Mouse (Mus musculus) stomach, postnatal 0 days (tissue): Measurements from ENCODE around the gene Tle4.
"Not testable (repeated sequence)": the region's sequence is repeated elsewhere in the genome, so short reads cannot be mapped to it uniquely, and the experiment has no call there.

Experiments
- CTCF ChIP-seq: IDR thresholded peaks from 2 replicates; pipeline ENCODE4 v1.5.1; 2016; ENCODE audit warnings: antibody characterized with exemption, low read depth, mild to moderate bottlenecking, moderate library complexity
- EP300 ChIP-seq: optimal IDR thresholded peaks from 2 replicates; pipeline ENCODE3; 2016; ENCODE audit warnings: antibody characterized with exemption

DNA sequence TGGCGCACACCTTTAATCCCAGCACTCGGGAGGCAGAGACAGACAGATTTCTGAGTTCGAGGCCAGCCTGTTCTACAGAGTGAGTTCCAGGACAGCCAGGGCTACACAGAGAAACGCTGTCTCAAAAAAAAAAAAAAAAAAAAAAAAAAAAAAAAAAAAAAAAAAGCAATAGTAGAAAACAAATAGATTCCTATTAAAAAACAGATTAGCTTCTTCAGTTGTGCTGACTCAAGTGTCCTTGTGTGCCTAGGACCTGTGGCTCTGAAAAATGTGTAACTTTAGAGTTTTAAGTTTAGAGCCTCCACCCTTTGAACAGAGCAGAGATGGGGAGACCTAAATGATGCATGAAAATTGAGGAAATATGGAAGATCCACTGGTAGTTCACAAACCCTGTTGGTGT lies 45.2 kb upstream of the Tle4 start:
- TF ChIP-seq CTCF, EP300: not testable (repeated sequence)
